Mouse (Mus musculus) CH12.LX (cell line): ENCODE measurements at regions not wholly inside any gene's neighbourhood (a gene's known extent, or its start where the extent isn't known, plus 50 kb on each side); places are given as distances from the start of the nearest gene placed in this dataset.

Experiments used
- DNase-seq: peaks from one replicate; pipeline ENCODE4 v3.0.0-alpha.2; 2013; ENCODE audit errors: extremely low read depth
- H3K27ac ChIP-seq: 2 replicates; pipeline ENCODE4 v1.5.1; 2012; ENCODE audit warnings: low read depth, mild to moderate bottlenecking, control low read depth, moderate library complexity; ENCODE audit not compliant: insufficient read depth
- H3K27me3 ChIP-seq: replicated peaks from 2 replicates; pipeline ENCODE3; 2012; ENCODE audit warnings: inconsistent platforms
- H3K36me3 ChIP-seq, 2 experiments: replicated peaks in 1 of 2; 2 replicates each; pipeline versions ENCODE3 to v1.6.1; 2012; ENCODE audit warnings: inconsistent platforms in 1 of 2, low read length in 1 of 2, mild to moderate bottlenecking in 1 of 2, mixed read lengths in 1 of 2, moderate library complexity in 1 of 2; ENCODE audit not compliant: control insufficient read depth in 1 of 2, insufficient read depth in 1 of 2
- H3K4me1 ChIP-seq, 2 experiments: 2 replicates each; pipeline ENCODE4 v1.6.1; 2012; ENCODE audit warnings: inconsistent platforms in 1 of 2, moderate library complexity in 1 of 2; ENCODE audit not compliant: insufficient read depth in 2 of 2, control insufficient read depth in 1 of 2
- H3K4me2 ChIP-seq: 2 replicates; pipeline ENCODE4 v1.6.1; 2012; ENCODE audit warnings: low read depth, mild to moderate bottlenecking, control low read depth; ENCODE audit not compliant: poor library complexity, insufficient read depth, severe bottlenecking
- H3K4me3 ChIP-seq, 3 experiments: fragments of 150-350 bp in 1 of 3; sonication (generic) in 1 of 3; replicated peaks in 1 of 3; 2 replicates each; pipeline versions ENCODE3 to v1.5.1; 2011 to 2012; ENCODE audit warnings: low read depth in 2 of 3, low read length in 2 of 3, mild to moderate bottlenecking in 2 of 3, moderate library complexity in 2 of 3, control low read depth in 1 of 3, improper control_type of control experiment in 1 of 3, inconsistent platforms in 1 of 3, mixed read lengths in 1 of 3; ENCODE audit not compliant: poor library complexity in 1 of 3
- H3K79me2 ChIP-seq: replicated peaks from 2 replicates; pipeline ENCODE4 v1.6.1; 2012; ENCODE audit warnings: mild to moderate bottlenecking, moderate library complexity; ENCODE audit not compliant: control insufficient read depth, poor library complexity, insufficient read depth, severe bottlenecking; ENCODE audit errors: extremely low read depth
- H3K9ac ChIP-seq: 2 replicates; pipeline ENCODE4 v1.6.1; 2012; ENCODE audit warnings: low read depth, mild to moderate bottlenecking, control low read depth, moderate library complexity; ENCODE audit not compliant: insufficient read depth
- H3K9me3 ChIP-seq: replicated peaks from 2 replicates; pipeline ENCODE3; 2012; ENCODE audit warnings: low read length, inconsistent platforms, mixed read lengths
- CTCF ChIP-seq, 2 experiments: IDR thresholded peaks in 1 of 2; conservative IDR thresholded peaks in 1 of 2; 2 replicates each; pipeline ENCODE4 v1.5.1; 2011 to 2012; ENCODE audit warnings: low read depth in 2 of 2, low read length in 2 of 2, improper control_type of control experiment in 1 of 2, inconsistent platforms in 1 of 2, mild to moderate bottlenecking in 1 of 2, moderate library complexity in 1 of 2
- E2F4 ChIP-seq: IDR thresholded peaks from 2 replicates; pipeline ENCODE4 v1.6.1; 2011; ENCODE audit warnings: low read depth, low read length, improper control_type of control experiment; ENCODE audit not compliant: insufficient replicate concordance
- ETS1 ChIP-seq: conservative IDR thresholded peaks from 2 replicates; pipeline ENCODE4 v1.6.1; 2012; ENCODE audit warnings: low read depth, mild to moderate bottlenecking, inconsistent platforms, low read length, improper control_type of control experiment, moderate library complexity
- GABPA ChIP-seq: IDR thresholded peaks from 2 replicates; pipeline ENCODE4 v1.6.1; 2012; ENCODE audit warnings: low read depth, low read length, improper control_type of control experiment, inconsistent platforms; ENCODE audit not compliant: insufficient replicate concordance
- HCFC1 ChIP-seq: IDR thresholded peaks from 2 replicates; pipeline ENCODE4 v1.6.1; 2012; ENCODE audit warnings: low read depth, mild to moderate bottlenecking, inconsistent platforms, low read length, improper control_type of control experiment
- IRF4 ChIP-seq: IDR thresholded peaks from 2 replicates; pipeline ENCODE4 v1.6.1; 2014; ENCODE audit warnings: low read depth, mild to moderate bottlenecking, inconsistent platforms, low read length, improper control_type of control experiment
- JUN ChIP-seq: IDR thresholded peaks from 2 replicates; pipeline ENCODE4 v1.6.1; 2011; ENCODE audit warnings: low read depth, mild to moderate bottlenecking, low read length, improper control_type of control experiment, moderate library complexity; ENCODE audit not compliant: insufficient read depth
- JUND ChIP-seq: conservative IDR thresholded peaks from 2 replicates; pipeline ENCODE4 v1.6.1; 2011; ENCODE audit warnings: low read depth, low read length, improper control_type of control experiment
- KAT2A ChIP-seq: IDR thresholded peaks from 2 replicates; pipeline ENCODE4 v1.6.1; 2012; ENCODE audit warnings: low read length, improper control_type of control experiment, inconsistent platforms; ENCODE audit not compliant: insufficient replicate concordance
- MAX ChIP-seq: IDR thresholded peaks from 2 replicates; pipeline ENCODE4 v1.6.1; 2011; ENCODE audit warnings: low read length, improper control_type of control experiment
- MAZ ChIP-seq: IDR thresholded peaks from 2 replicates; pipeline ENCODE4 v1.6.1; 2012; ENCODE audit warnings: low read depth, mild to moderate bottlenecking, inconsistent platforms, low read length, improper control_type of control experiment, moderate library complexity
- NELFE ChIP-seq: IDR thresholded peaks from 2 replicates; pipeline ENCODE4 v1.6.1; 2011; ENCODE audit warnings: low read depth, low read length, improper control_type of control experiment
- NRF1 ChIP-seq: IDR thresholded peaks from 2 replicates; pipeline ENCODE4 v1.6.1; 2014; ENCODE audit warnings: low read depth, mild to moderate bottlenecking, inconsistent platforms, low read length, improper control_type of control experiment, moderate library complexity
- PAX5 ChIP-seq: IDR thresholded peaks from 2 replicates; pipeline ENCODE4 v1.6.1; 2012; ENCODE audit warnings: low read length, inconsistent platforms, mixed read lengths
- POLR2A ChIP-seq: IDR thresholded peaks from 2 replicates; pipeline ENCODE4 v1.6.1; 2011; ENCODE audit warnings: low read depth, mild to moderate bottlenecking, improper control_type of control experiment, low read length
- POLR2AphosphoS2 ChIP-seq: IDR thresholded peaks from 2 replicates; pipeline ENCODE4 v1.6.1; 2011; ENCODE audit warnings: low read depth, low read length, improper control_type of control experiment
- RCOR1 ChIP-seq: conservative IDR thresholded peaks from 2 replicates; pipeline ENCODE4 v1.6.1; 2012; ENCODE audit warnings: low read depth, mild to moderate bottlenecking, inconsistent platforms, low read length, improper control_type of control experiment
- SIN3A ChIP-seq: IDR thresholded peaks from 2 replicates; pipeline ENCODE4 v1.6.1; 2012; ENCODE audit warnings: low read length, improper control_type of control experiment, inconsistent platforms
- SMC3 ChIP-seq: IDR thresholded peaks from 2 replicates; pipeline ENCODE4 v1.6.1; 2011; ENCODE audit warnings: low read depth, low read length, improper control_type of control experiment
- TBP ChIP-seq: conservative IDR thresholded peaks from 2 replicates; pipeline ENCODE4 v1.6.1; 2011; ENCODE audit warnings: low read depth, low read length, improper control_type of control experiment
- TCF12 ChIP-seq: IDR thresholded peaks from 2 replicates; pipeline ENCODE4 v1.6.1; 2014; ENCODE audit warnings: low read depth, mild to moderate bottlenecking, inconsistent platforms, low read length, improper control_type of control experiment
- USF1 ChIP-seq: IDR thresholded peaks from 2 replicates; pipeline ENCODE4 v1.6.1; 2014; ENCODE audit warnings: low read depth, mild to moderate bottlenecking, inconsistent platforms, low read length, improper control_type of control experiment
- USF2 ChIP-seq: conservative IDR thresholded peaks from 2 replicates; pipeline ENCODE4 v1.6.1; 2011; ENCODE audit warnings: low read depth, low read length, improper control_type of control experiment
- dilution Hi-C: fragments of 300-500 bp; cut with MboI; formaldehyde crosslinking; loops from 2 replicates; pipeline ENCODE4 v1.14.3; 2020; ENCODE audit warnings: low sequenced_read_pairs; ENCODE audit not compliant: extremely low pct_unique_long_range_greater_than_20kb, extremely low pct_ligation_motif_present
- in situ Hi-C: fragments of 300-500 bp; cut with MboI; formaldehyde crosslinking; loops from 3 replicates; pipeline ENCODE4 v1.14.3; 2019; ENCODE audit warnings: low sequenced_read_pairs, low pct_ligation_motif_present, low pct_unique_long_range_greater_than_20kb, mixed read lengths

GRCm38 (mm10) chr1:119221012-119221411 lies 167.6 kb upstream of the Gli2 start:
- no peak for DNase-seq
- dilution Hi-C loops = no loop called here
- TF ChIP-seq GABPA = no peak

GRCm38 (mm10) chr1:119219817-119220216 lies 166.4 kb upstream of the Gli2 start:
- DNase-seq = no peak
- Histone ChIP-seq H3K4me3 (no peak overlapping the region), H3K4me1 (no peaks in the 10 kb centered on the region), H3K27me3 (no peaks in the 10 kb centered on the region), H3K27ac (no peak overlapping the region), H3K4me2 (no peak overlapping the region), H3K79me2 (no peaks in the 10 kb centered on the region), H3K9me3 (peaks cover 96% of the 10 kb centered on the region), H3K36me3 (no peaks in the 10 kb centered on the region), H3K9ac (no peak overlapping the region)
- in situ Hi-C loops = no loop called here
- dilution Hi-C loops = no loop called here
- TF ChIP-seq POLR2A (no peak), SIN3A (no peak), KAT2A (no peak), NRF1 (no peak), USF2 (no peak), JUN (no peak), E2F4 (no peak), POLR2AphosphoS2 (no peak), CTCF (conservative IDR thresholded peaks at IDR 0.05 in 1 of 2, IDR thresholded peaks at IDR 0.05 in 1 of 2; ENCODE audit: low read depth in 2 of 2, low read length in 2 of 2) (no peak), TBP (no peak), SMC3 (no peak), MAX (no peak), ETS1 (no peak)

More at GRCm38 (mm10) chr1:119221012-119221411, 167.6 kb upstream of the Gli2 start:
- Histone ChIP-seq H3K4me3 (no peak overlapping the region), H3K36me3 (no peaks in the 10 kb centered on the region), H3K79me2 (no peaks in the 10 kb centered on the region), H3K4me2 (no peak overlapping the region), H3K9me3 (peaks cover 94% of the 10 kb centered on the region), H3K9ac (no peak overlapping the region), H3K4me1 (no peaks in the 10 kb centered on the region), H3K27me3 (no peaks in the 10 kb centered on the region), H3K27ac (no peak overlapping the region)
- in situ Hi-C loops = no loop called here

GRCm38 (mm10) chr1:119217387-119217786 lies 164.0 kb upstream of the Gli2 start:
- TF ChIP-seq IRF4 (no peak), CTCF (conservative IDR thresholded peaks at IDR 0.05 in 1 of 2, IDR thresholded peaks at IDR 0.05 in 1 of 2; ENCODE audit: low read depth in 2 of 2, low read length in 2 of 2) (no peak), MAZ (no peak), USF2 (no peak), NELFE (no peak), RCOR1 (no peak), HCFC1 (no peak), JUND (no peak), ETS1 (no peak), USF1 (no peak), PAX5 (no peak), TCF12 (no peak)
- no peak overlapping the region for H3K4me2 ChIP-seq
- dilution Hi-C loops (no loop called here), in situ Hi-C loops (no loop called here)
- no peak overlapping the region for H3K27ac ChIP-seq
- no peak overlapping the region for H3K4me3 ChIP-seq
- H3K9me3 ChIP-seq = peaks cover 96% of the 10 kb centered on the region
- H3K79me2 ChIP-seq = no peaks in the 10 kb centered on the region
- no peak overlapping the region for H3K9ac ChIP-seq
- DNase-seq = no peak
- H3K27me3 ChIP-seq = no peaks in the 10 kb centered on the region
- no peaks in the 10 kb centered on the region for H3K4me1 ChIP-seq
- no peaks in the 10 kb centered on the region for H3K36me3 ChIP-seq
